Mouse (Mus musculus): ENCODE results near the gene Th. TPM values are rescaled to one million over a fixed set of nuclear protein-coding genes. Genes with fewer than 3 reads are reported as not detected.

Th gene
- 10.9 and 11.9 TPM in 2 replicates for polyA plus RNA-seq (2016; fragmentation: Nextera tagmentation; extraction: Ambion mirVana)

GRCm38 (mm10) chr7:142931028-142931427 is at the start of gene Th:
Gene Th, minus strand, starts transcription at chr7:142931128.
- WGBS: 83% methylated on average over 3 of the region's 3 CpGs
- Histone ChIP-seq H3K27me3 (ENCODE audit: poor library complexity, severe bottlenecking) (no peaks in the 10 kb centered on the region), H3K4me1 (no peaks in the 10 kb centered on the region), H3K9me3 (no peaks in the 10 kb centered on the region), H3K36me3 (replicated peaks) (no peaks in the 10 kb centered on the region), H3K27ac (no peak within 1 kb of the TSS), H3K4me3 (no peak within 1 kb of the TSS)
- DNase-seq (ENCODE audit: extremely low spot score, low spot score): no peak

- Histone ChIP-seq H3K9me3 (no peaks in the 10 kb centered on the region), H3K36me3 (replicated peaks) (no peaks in the 10 kb centered on the region), H3K4me3 (peak within 1 kb of the TSS; percentile 57), H3K4me1 (peaks cover 35% of the 10 kb centered on the region), H3K27me3 (ENCODE audit: poor library complexity, severe bottlenecking) (peaks cover 87% of the 10 kb centered on the region), H3K27ac (peak within 1 kb of the TSS; percentile 30; the same call in 1 of the 2 replicates)
- WGBS: under 1% methylated on average over 51 of the region's 51 CpGs
- DNase-seq (ENCODE audit: extremely low spot score, low spot score): peak; percentile 31
Measured at GRCm38 (mm10) chr7:142968809-142969511, 38.0 kb upstream of the Th start, which contains the start of gene Ascl2. Gene Ascl2, minus strand, starts transcription at chr7:142969264.

DNA sequence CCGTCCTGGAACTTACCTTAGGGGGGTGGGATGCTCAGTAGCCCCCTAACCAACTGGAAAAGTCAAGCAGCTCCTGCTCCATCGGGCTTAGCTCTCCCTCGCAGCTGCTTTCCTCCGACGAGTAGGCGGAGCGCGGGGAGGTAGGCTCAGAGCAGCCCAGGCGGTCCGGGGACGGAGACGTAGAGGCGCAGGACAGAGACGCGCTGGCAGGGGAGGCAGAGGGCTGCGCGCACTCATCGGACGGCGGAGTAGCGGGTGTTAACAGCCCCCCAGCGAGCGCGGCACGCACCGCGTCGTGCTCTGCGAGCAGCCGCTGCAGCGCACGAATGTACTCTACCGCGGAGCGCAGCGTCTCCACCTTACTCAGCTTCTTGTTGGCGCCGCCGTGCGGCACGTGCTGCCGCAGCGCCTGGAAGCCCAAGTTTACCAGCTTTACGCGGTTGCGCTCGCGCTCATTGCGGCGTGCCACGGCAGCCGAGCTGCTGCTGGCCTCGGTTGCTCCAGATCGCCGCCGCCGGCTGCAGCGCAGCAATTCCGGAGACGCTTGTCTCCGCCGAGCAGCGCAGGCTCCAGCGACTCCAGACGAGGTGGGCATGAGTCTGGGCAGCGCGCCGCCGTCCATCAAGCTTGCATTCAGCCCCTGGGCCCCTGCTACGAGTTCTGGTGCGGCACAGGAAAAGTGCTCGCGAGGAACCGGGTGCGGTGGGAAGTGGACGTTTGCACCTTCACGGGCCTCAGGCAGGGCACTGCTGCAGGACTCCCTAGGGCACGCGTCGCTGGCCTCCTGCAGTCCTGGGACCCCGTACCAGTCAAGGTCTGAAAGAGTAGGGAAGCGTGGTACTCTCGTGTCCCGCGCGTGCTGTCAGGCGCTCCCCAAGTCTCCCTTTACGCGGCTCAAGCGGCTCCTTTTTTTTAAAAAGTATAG is 37.2 kb upstream of the Th start:
- Histone ChIP-seq H3K4me3 (peak overlapping the region; percentile 57), H3K27ac (peak overlapping the region; percentile 56; the same call in 1 of the 2 replicates), H3K36me3 (replicated peaks) (no peaks in the 10 kb centered on the region), H3K4me1 (peaks cover 40% of the 10 kb centered on the region), H3K9me3 (no peaks in the 10 kb centered on the region), H3K27me3 (ENCODE audit: poor library complexity, severe bottlenecking) (peaks cover 95% of the 10 kb centered on the region)
- WGBS: under 1% methylated on average over 90 of the region's 90 CpGs
- peak; percentile 70 for DNase-seq (ENCODE audit: extremely low spot score, low spot score)

DNA sequence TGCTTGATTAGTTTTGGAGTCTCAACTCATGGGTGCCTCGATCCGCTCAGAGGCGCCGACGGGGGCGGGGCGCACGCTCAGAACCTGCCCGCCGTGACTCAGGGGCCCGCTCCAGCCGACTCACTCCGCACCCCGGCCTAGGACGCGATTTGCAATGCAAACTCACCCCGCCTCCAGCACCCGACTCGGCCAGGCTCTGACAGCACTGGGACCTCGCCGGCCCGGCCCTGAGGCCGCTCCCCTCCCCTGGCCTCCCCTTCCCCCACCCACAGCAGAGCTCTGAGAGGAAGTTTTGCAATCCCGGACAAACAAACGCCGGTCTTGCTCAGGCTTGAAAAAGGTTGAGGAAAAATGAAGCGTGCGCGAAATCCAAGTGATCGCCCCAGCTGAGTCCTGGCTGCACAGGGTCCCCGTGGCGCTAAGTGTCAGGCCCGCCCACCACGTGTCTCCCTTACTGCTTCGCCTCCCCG is 36.5 kb upstream of the Th start:
- peaks cover 98% of the 10 kb centered on the region for H3K27me3 ChIP-seq (ENCODE audit: poor library complexity, severe bottlenecking)
- no peaks in the 10 kb centered on the region for H3K9me3 ChIP-seq
- peak; percentile 29 for DNase-seq (ENCODE audit: extremely low spot score, low spot score)
- H3K4me3 ChIP-seq: peak overlapping the region; percentile 57
- peaks cover 40% of the 10 kb centered on the region for H3K4me1 ChIP-seq
- no peaks in the 10 kb centered on the region for H3K36me3 ChIP-seq (replicated peaks)
- H3K27ac ChIP-seq: no peak overlapping the region
- 0% methylated on average over 36 of the region's 36 CpGs for WGBS

GRCm38 (mm10) chr7:142959752-142960151 is 28.8 kb upstream of the Th start:
- Histone ChIP-seq H3K4me3 (no peak overlapping the region), H3K9me3 (no peaks in the 10 kb centered on the region), H3K36me3 (replicated peaks) (no peaks in the 10 kb centered on the region), H3K4me1 (peaks cover 12% of the 10 kb centered on the region), H3K27ac (no peak overlapping the region), H3K27me3 (ENCODE audit: poor library complexity, severe bottlenecking) (peaks cover 38% of the 10 kb centered on the region)
- 79% methylated on average over 4 of the region's 4 CpGs for WGBS
- no peak for DNase-seq (ENCODE audit: extremely low spot score, low spot score)

DNA sequence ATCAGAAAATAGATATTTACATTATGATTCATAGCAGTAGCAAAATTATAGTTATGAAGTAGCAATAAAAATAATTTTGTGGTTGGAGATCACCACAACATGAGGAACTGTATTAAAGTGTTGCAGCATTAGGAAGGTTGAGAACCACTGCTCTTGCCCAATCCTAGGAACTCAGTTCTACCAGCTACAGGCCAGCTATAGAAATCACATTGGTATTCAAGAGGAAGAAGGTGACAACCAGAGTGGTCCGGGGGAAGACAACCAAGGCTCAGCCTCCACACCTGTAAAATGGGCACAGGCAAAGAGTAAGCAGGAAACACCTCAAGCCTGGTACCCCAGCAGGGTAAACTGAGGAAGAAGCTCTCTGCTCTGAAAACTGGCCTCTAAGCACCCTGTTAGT is 27.9 kb upstream of the Th start:
- H3K27ac ChIP-seq: no peak overlapping the region
- no peak overlapping the region for H3K4me3 ChIP-seq
- H3K4me1 ChIP-seq: peaks cover 3% of the 10 kb centered on the region
- DNase-seq (ENCODE audit: extremely low spot score, low spot score): no peak
- no peaks in the 10 kb centered on the region for H3K36me3 ChIP-seq (replicated peaks)
- WGBS: 92% methylated on average over 1 of the region's 1 CpGs
- H3K27me3 ChIP-seq (ENCODE audit: poor library complexity, severe bottlenecking): peaks cover 28% of the 10 kb centered on the region
- H3K9me3 ChIP-seq: no peaks in the 10 kb centered on the region

DNA sequence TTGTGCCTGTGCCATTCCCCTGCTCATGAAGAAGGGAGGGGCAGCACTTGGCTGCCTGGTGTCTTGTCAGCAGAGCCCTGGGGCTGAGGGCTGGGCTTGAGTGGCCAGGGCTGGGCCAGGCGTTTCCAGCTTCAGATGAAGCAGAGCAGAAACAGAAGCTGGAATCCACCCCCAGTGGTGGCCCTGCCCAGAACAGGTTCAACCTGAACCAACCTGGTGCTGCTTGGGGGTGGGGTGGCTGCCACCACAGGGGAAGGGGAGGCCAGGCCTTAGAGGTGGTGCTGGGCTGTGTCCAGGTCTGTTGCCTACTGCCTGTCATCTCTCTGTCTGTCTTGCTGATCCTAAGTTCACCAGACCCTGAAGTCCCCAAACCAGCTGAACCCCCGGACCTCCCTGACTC is 25.1 kb upstream of the Th start:
- no peaks in the 10 kb centered on the region for H3K36me3 ChIP-seq (replicated peaks)
- no peak overlapping the region for H3K4me3 ChIP-seq
- H3K27ac ChIP-seq: no peak overlapping the region
- WGBS: 77% methylated on average over 2 of the region's 2 CpGs
- peaks cover 2% of the 10 kb centered on the region; the same call in 1 of the 2 replicates for H3K27me3 ChIP-seq (ENCODE audit: poor library complexity, severe bottlenecking)
- H3K9me3 ChIP-seq: no peaks in the 10 kb centered on the region
- no peak for DNase-seq (ENCODE audit: extremely low spot score, low spot score)
- H3K4me1 ChIP-seq: no peaks in the 10 kb centered on the region

DNA sequence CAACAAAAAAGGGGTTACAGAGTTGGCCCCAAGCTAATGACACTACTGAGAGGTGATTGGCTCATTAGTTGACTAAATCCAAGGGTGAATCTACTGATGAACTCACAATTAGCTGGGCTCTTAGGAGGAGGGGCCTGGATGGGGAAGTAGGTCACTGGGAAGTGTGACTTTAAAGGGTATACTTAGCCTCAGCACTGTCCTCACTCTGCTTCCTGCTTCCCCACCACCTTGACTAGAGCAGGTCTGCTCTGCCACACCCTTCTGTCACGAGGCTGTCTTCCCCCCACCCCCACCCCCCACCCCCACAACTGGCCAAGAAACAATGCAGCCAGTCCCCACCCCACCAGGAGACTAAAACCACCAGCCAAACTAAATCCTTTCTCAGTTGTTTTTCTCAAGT is 18.6 kb upstream of the Th start:
- no peak for DNase-seq (ENCODE audit: extremely low spot score, low spot score)
- H3K36me3 ChIP-seq (replicated peaks): no peaks in the 10 kb centered on the region
- peaks cover 30% of the 10 kb centered on the region for H3K27me3 ChIP-seq (ENCODE audit: poor library complexity, severe bottlenecking)
- H3K27ac ChIP-seq: no peak overlapping the region
- H3K4me3 ChIP-seq: no peak overlapping the region
- 0% methylated on average over 1 of the region's 1 CpGs for WGBS
- peaks cover 7% of the 10 kb centered on the region for H3K4me1 ChIP-seq
- H3K9me3 ChIP-seq: no peaks in the 10 kb centered on the region

- Histone ChIP-seq H3K27ac (no peak overlapping the region), H3K4me3 (no peak overlapping the region), H3K36me3 (replicated peaks) (no peaks in the 10 kb centered on the region)
Measured at GRCm38 (mm10) chr7:142937631-142938030, 6.7 kb upstream of the Th start.

GRCm38 (mm10) chr7:142935708-142936107 is 4.8 kb upstream of the Th start:
- Histone ChIP-seq H3K27me3 (ENCODE audit: poor library complexity, severe bottlenecking) (no peaks in the 10 kb centered on the region), H3K4me1 (no peaks in the 10 kb centered on the region; the same call in 1 of the 2 replicates), H3K4me3 (no peak overlapping the region), H3K36me3 (replicated peaks) (no peaks in the 10 kb centered on the region), H3K9me3 (no peaks in the 10 kb centered on the region), H3K27ac (no peak overlapping the region)
- WGBS: 91% methylated on average over 14 of the region's 14 CpGs
- DNase-seq (ENCODE audit: extremely low spot score, low spot score): no peak

More at GRCm38 (mm10) chr7:142937631-142938030, 6.7 kb upstream of the Th start:
- Histone ChIP-seq H3K9me3 (no peaks in the 10 kb centered on the region), H3K4me1 (no peaks in the 10 kb centered on the region; the same call in 1 of the 2 replicates), H3K27me3 (ENCODE audit: poor library complexity, severe bottlenecking) (no peaks in the 10 kb centered on the region)
- no peak for DNase-seq (ENCODE audit: extremely low spot score, low spot score)

GRCm38 (mm10) chr7:142932469-142932868 is 1.5 kb upstream of the Th start:
- no peaks in the 10 kb centered on the region for H3K36me3 ChIP-seq (replicated peaks)
- 71% methylated on average over 3 of the region's 3 CpGs for WGBS
- no peaks in the 10 kb centered on the region for H3K27me3 ChIP-seq (ENCODE audit: poor library complexity, severe bottlenecking)
- no peaks in the 10 kb centered on the region for H3K9me3 ChIP-seq
- H3K4me1 ChIP-seq: no peaks in the 10 kb centered on the region; the same call in 1 of the 2 replicates
- H3K27ac ChIP-seq: no peak overlapping the region
- DNase-seq (ENCODE audit: extremely low spot score, low spot score): no peak
- no peak overlapping the region for H3K4me3 ChIP-seq

DNA sequence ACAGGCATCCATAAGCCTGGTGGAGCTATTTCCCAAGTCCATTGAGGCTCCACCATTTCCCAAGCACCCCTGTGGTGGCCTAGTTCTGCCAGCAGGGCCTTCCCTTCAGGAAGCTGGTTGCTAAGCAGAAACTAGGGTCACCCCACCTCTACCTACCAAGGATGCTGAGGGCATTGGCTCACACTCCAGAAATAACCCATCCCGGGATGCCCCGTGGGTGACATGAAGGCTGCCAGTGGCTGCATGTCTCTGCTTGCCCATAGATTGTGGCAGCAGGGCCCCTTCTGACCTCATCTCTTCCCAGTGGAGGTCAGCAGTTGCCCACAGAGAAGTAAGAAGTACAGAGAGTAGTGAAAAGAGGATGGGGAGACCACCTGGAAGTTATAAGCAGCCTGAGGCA is 1.4 kb downstream of the Th start:
- no peaks in the 10 kb centered on the region for H3K9me3 ChIP-seq
- no peaks in the 10 kb centered on the region for H3K27me3 ChIP-seq (ENCODE audit: poor library complexity, severe bottlenecking)
- no peak overlapping the region for H3K27ac ChIP-seq
- no peak for DNase-seq (ENCODE audit: extremely low spot score, low spot score)
- no peaks in the 10 kb centered on the region for H3K36me3 ChIP-seq (replicated peaks)
- H3K4me1 ChIP-seq: no peaks in the 10 kb centered on the region
- 85% methylated on average over 2 of the region's 2 CpGs for WGBS
- no peak overlapping the region for H3K4me3 ChIP-seq

DNA sequence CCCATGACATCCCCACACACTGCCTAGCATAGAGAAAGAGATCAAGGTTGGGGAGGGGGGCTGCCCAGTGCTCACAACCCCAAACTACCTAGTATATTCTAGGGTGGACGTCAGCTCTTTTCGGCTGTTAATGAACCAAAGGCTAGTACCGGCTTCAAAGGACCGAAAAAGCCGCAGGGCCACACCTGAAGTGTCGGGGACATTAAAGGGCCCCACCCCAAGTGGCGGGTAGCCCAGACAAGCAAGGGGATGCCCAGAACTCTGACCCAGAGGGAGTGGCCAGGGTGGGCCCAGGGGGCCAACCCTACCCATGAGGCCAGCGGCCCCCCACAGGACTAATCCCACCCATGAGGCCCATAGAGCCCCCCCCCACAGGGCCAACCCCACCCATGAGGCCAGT is 3.6 kb downstream of the Th start:
- Histone ChIP-seq H3K4me1 (no peaks in the 10 kb centered on the region), H3K36me3 (replicated peaks) (no peaks in the 10 kb centered on the region), H3K27ac (no peak overlapping the region), H3K27me3 (ENCODE audit: poor library complexity, severe bottlenecking) (no peaks in the 10 kb centered on the region), H3K4me3 (no peak overlapping the region), H3K9me3 (no peaks in the 10 kb centered on the region)
- 84% methylated on average over 8 of the region's 8 CpGs for WGBS
- DNase-seq (ENCODE audit: extremely low spot score, low spot score): no peak
